ENCODE assay signal across 13 mouse cellular contexts in genomic region chr8:105169582-105169981, GRCm38 (mm10). TPM values are rescaled to one million over a fixed set of nuclear protein-coding genes. Genes with fewer than 3 reads are reported as not detected.
DNase-seq lines count a peak whose midpoint lies in the region; ATAC-seq and TF ChIP-seq lines count a peak whose summit lies in the region.
"Had no signal": no experiment of that assay in that cellular context is flagged by ENCODE, and none has a peak within 500 bp of the region (broad histone marks: within the 10 kb centered on the region; RNA-seq: fewer than 3 reads in every experiment).

No protein-coding gene starts in this region.

- H3K9me3 ChIP-seq in heart, embryonic 16.5 days (replicated peaks; ENCODE audit: control insufficient read depth, low read length) = no peaks in the 10 kb centered on the region
- H3K9me3 ChIP-seq in stomach, embryonic 14.5 days (ENCODE audit: control insufficient read depth, low read depth, low read length) = no peaks in the 10 kb centered on the region
- no peaks in the 10 kb centered on the region for H3K9me3 ChIP-seq in stomach, postnatal 0 days (ENCODE audit: control insufficient read depth, low read length)
- no peaks in the 10 kb centered on the region for H3K9me3 ChIP-seq in limb, embryonic 10.5 days (replicated peaks)
- no peaks in the 10 kb centered on the region for H3K9me3 ChIP-seq in stomach, embryonic 16.5 days (replicated peaks; ENCODE audit: control insufficient read depth, low read length)
- H3K9me3 ChIP-seq: G1E had no signal

- H3K27ac ChIP-seq in heart, embryonic 16.5 days (ENCODE audit: low read length) = no peak overlapping the region; the same call in 1 of the 2 replicates
- H3K27ac ChIP-seq in stomach, embryonic 14.5 days (ENCODE audit: low read length) = no peak overlapping the region; the same call in 1 of the 2 replicates
- no peak overlapping the region for H3K27ac ChIP-seq in stomach, postnatal 0 days (replicated peaks)
- peak overlapping the region; percentile 99 for H3K27ac ChIP-seq in limb, embryonic 10.5 days
- no peak overlapping the region for H3K27ac ChIP-seq in stomach, embryonic 16.5 days (ENCODE audit: low read length)

- H3K27me3 ChIP-seq in heart, embryonic 16.5 days (ENCODE audit: control insufficient read depth, insufficient read depth, low read length) = no peaks in the 10 kb centered on the region
- H3K27me3 ChIP-seq in stomach, embryonic 14.5 days (ENCODE audit: control insufficient read depth, insufficient read depth, low read length) = no peaks in the 10 kb centered on the region
- no peaks in the 10 kb centered on the region for H3K27me3 ChIP-seq in stomach, postnatal 0 days (ENCODE audit: control insufficient read depth, insufficient read depth, low read length)
- H3K27me3 ChIP-seq in limb, embryonic 10.5 days (ENCODE audit: low read depth, poor library complexity, severe bottlenecking) = no peaks in the 10 kb centered on the region
- no peaks in the 10 kb centered on the region for H3K27me3 ChIP-seq in stomach, embryonic 16.5 days (ENCODE audit: control insufficient read depth, insufficient read depth, low read length)

- 43% methylated on average over 3 of the region's 3 CpGs for WGBS in heart, embryonic 16.5 days
- 39% methylated on average over 3 of the region's 3 CpGs for WGBS in stomach, embryonic 14.5 days
- 44% methylated on average over 3 of the region's 3 CpGs for WGBS in stomach, postnatal 0 days
- 50% methylated on average over 3 of the region's 3 CpGs for WGBS in limb, embryonic 10.5 days
- WGBS in stomach, embryonic 16.5 days = 40% methylated on average over 3 of the region's 3 CpGs

- no peaks in the 10 kb centered on the region; the same call in 1 of the 2 replicates for H3K36me3 ChIP-seq in heart, embryonic 16.5 days (ENCODE audit: control insufficient read depth, insufficient read depth)
- H3K36me3 ChIP-seq in stomach, embryonic 14.5 days (ENCODE audit: control insufficient read depth, insufficient read depth, low read length) = no peaks in the 10 kb centered on the region
- H3K36me3 ChIP-seq in stomach, postnatal 0 days (ENCODE audit: control insufficient read depth, insufficient read depth, low read length) = no peaks in the 10 kb centered on the region
- peaks cover 15% of the 10 kb centered on the region for H3K36me3 ChIP-seq in limb, embryonic 10.5 days
- no peaks in the 10 kb centered on the region for H3K36me3 ChIP-seq in stomach, embryonic 16.5 days (ENCODE audit: control insufficient read depth, insufficient read depth, low read length)

- ATAC-seq in heart, embryonic 16.5 days (replicated peaks; ENCODE audit: extremely low read depth, insufficient read depth, low FRiP score) = no peak
- no peak for ATAC-seq in stomach, embryonic 14.5 days (ENCODE audit: insufficient number of reproducible peaks, insufficient read depth, low FRiP score, low read depth)
- ATAC-seq in stomach, postnatal 0 days (ENCODE audit: low FRiP score, low TSS enrichment) = no peak
- no peak for ATAC-seq in stomach, embryonic 16.5 days (ENCODE audit: insufficient read depth, low FRiP score)

- TF ChIP-seq EP300 in stomach, postnatal 0 days (optimal IDR thresholded peaks at IDR 0.05) = no peak

- H3K9ac ChIP-seq in heart, embryonic 16.5 days (ENCODE audit: low read length) = no peak overlapping the region; the same call in 1 of the 2 replicates
- H3K9ac ChIP-seq in stomach, embryonic 14.5 days (replicated peaks; ENCODE audit: low read depth, low read length) = no peak overlapping the region
- no peak overlapping the region for H3K9ac ChIP-seq in stomach, postnatal 0 days (ENCODE audit: low read length)
- H3K9ac ChIP-seq in stomach, embryonic 16.5 days (ENCODE audit: low read length) = no peak overlapping the region

- H3K4me3 ChIP-seq in heart, embryonic 16.5 days (ENCODE audit: low read length) = no peak overlapping the region; the same call in 1 of the 2 replicates
- peak overlapping the region; percentile 95; the same call in 1 of the 2 replicates for H3K4me3 ChIP-seq in stomach, embryonic 14.5 days (ENCODE audit: low read depth, low read length)
- H3K4me3 ChIP-seq in stomach, postnatal 0 days (ENCODE audit: low read depth, low read length) = no peak overlapping the region
- peak overlapping the region; percentile 93; the same call in 1 of the 2 replicates for H3K4me3 ChIP-seq in limb, embryonic 10.5 days
- 0 out of 2 replicates have a peak overlapping the region, but pooled peaks have one; percentile 90 for H3K4me3 ChIP-seq in stomach, embryonic 16.5 days (replicated peaks; ENCODE audit: low read length)

- DNase-seq in heart, adult 8-10 months (ENCODE audit: low spot score) = no peak
- DNase-seq in stomach, postnatal 0 days (ENCODE audit: low spot score) = no peak
- DNase-seq in limb, embryonic 10.5 days (ENCODE audit: low spot score) = no peak
- DNase-seq in cerebellum, postnatal 4 days (ENCODE audit: low spot score in 2 of 2) = no peak
- DNase-seq in embryo, embryonic 10.5 days (ENCODE audit: low spot score) = no peak

- no peak for TF ChIP-seq CTCF in stomach, postnatal 0 days (IDR thresholded peaks at IDR 0.05; ENCODE audit: low read depth)

- peaks cover 9% of the 10 kb centered on the region for H3K4me1 ChIP-seq in heart, embryonic 16.5 days (ENCODE audit: control insufficient read depth, insufficient read depth, low read length)
- H3K4me1 ChIP-seq in stomach, embryonic 14.5 days (ENCODE audit: control insufficient read depth, insufficient read depth, low read length) = peaks cover 6% of the 10 kb centered on the region
- H3K4me1 ChIP-seq in stomach, postnatal 0 days (replicated peaks; ENCODE audit: control insufficient read depth, insufficient read depth) = no peaks in the 10 kb centered on the region
- H3K4me1 ChIP-seq in limb, embryonic 10.5 days = peaks cover 22% of the 10 kb centered on the region
- peaks cover 4% of the 10 kb centered on the region; the same call in 1 of the 2 replicates for H3K4me1 ChIP-seq in stomach, embryonic 16.5 days (ENCODE audit: control insufficient read depth, insufficient read depth, low read length)

- peak overlapping the region; percentile 80 for H3K4me2 ChIP-seq in heart, embryonic 16.5 days (ENCODE audit: low read depth, low read length)
- H3K4me2 ChIP-seq in stomach, embryonic 14.5 days (replicated peaks; ENCODE audit: low read depth, low read length) = peak overlapping the region; percentile 43
- no peak overlapping the region for H3K4me2 ChIP-seq in stomach, postnatal 0 days (replicated peaks; ENCODE audit: low read depth)
- H3K4me2 ChIP-seq in stomach, embryonic 16.5 days (ENCODE audit: low read depth, low read length) = no peak overlapping the region

RNA-seq across cellular contexts. Expression of gene Cbfb, which starts 0.9 kb away (rescaled TPM):
- polyA plus RNA-seq in heart, embryonic 16.5 days (2015; fragmentation: Nextera tagmentation; extraction: Ambion mirVana) = 38.7 and 48.5 TPM in 2 replicates
- 10 to 100 TPM; 19.2 to 21.8 (median 21.0) TPM for total RNA-seq in heart, adult 8-10 months (2022)
- polyA plus RNA-seq in stomach, embryonic 14.5 days (2014; fragmentation: Nextera tagmentation; extraction: Ambion mirVana) = 73.7 and 75.2 TPM in 2 replicates
- polyA plus RNA-seq in stomach, postnatal 0 days (2015; fragmentation: Nextera tagmentation; extraction: Ambion mirVana) = 31.4 and 33.5 TPM in 2 replicates
- 64.9 and 84.6 TPM in 2 replicates for polyA plus RNA-seq in limb, embryonic 10.5 days (2016; fragmentation: Nextera tagmentation; extraction: Ambion mirVana)
- 41.8 and 46.1 TPM in 2 replicates for polyA plus RNA-seq in stomach, embryonic 16.5 days (2015; fragmentation: Nextera tagmentation; extraction: Ambion mirVana)

RNA-seq across cellular contexts. Expression of gene Ces4a, which starts 38.0 kb away (rescaled TPM):
- not detected in 2 replicates for polyA plus RNA-seq in heart, embryonic 16.5 days (2015; fragmentation: Nextera tagmentation; extraction: Ambion mirVana)
- total RNA-seq in heart, adult 8-10 months (2022) = not detected
- polyA plus RNA-seq in stomach, embryonic 14.5 days (2014; fragmentation: Nextera tagmentation; extraction: Ambion mirVana) = not detected in 2 replicates
- not detected in 2 replicates for polyA plus RNA-seq in stomach, postnatal 0 days (2015; fragmentation: Nextera tagmentation; extraction: Ambion mirVana)
- polyA plus RNA-seq in limb, embryonic 10.5 days (2016; fragmentation: Nextera tagmentation; extraction: Ambion mirVana) = not detected in 2 replicates
- not detected in 2 replicates for polyA plus RNA-seq in stomach, embryonic 16.5 days (2015; fragmentation: Nextera tagmentation; extraction: Ambion mirVana)
- total RNA-seq: adrenal gland, postnatal 4 days; G1E; granulocyte monocyte progenitor cell, adult 5-6 weeks; left cerebral cortex, adult 18-20 months; monocyte, adult 5-6 weeks had no signal
- polyA plus RNA-seq: G1E had no signal

RNA-seq across cellular contexts. Expression of gene D230025D16Rik, which starts 55.4 kb away (rescaled TPM):
- polyA plus RNA-seq in heart, embryonic 16.5 days (2015; fragmentation: Nextera tagmentation; extraction: Ambion mirVana) = 20.8 and 22.5 TPM in 2 replicates
- 10 to 100 TPM; 14.4 to 20.9 (median 17.4) TPM for total RNA-seq in heart, adult 8-10 months (2022)
- 33.1 and 34.5 TPM in 2 replicates for polyA plus RNA-seq in stomach, embryonic 14.5 days (2014; fragmentation: Nextera tagmentation; extraction: Ambion mirVana)
- 19.1 and 21.5 TPM in 2 replicates for polyA plus RNA-seq in stomach, postnatal 0 days (2015; fragmentation: Nextera tagmentation; extraction: Ambion mirVana)
- 25.4 and 26.6 TPM in 2 replicates for polyA plus RNA-seq in limb, embryonic 10.5 days (2016; fragmentation: Nextera tagmentation; extraction: Ambion mirVana)
- polyA plus RNA-seq in stomach, embryonic 16.5 days (2015; fragmentation: Nextera tagmentation; extraction: Ambion mirVana) = 29.1 and 30.1 TPM in 2 replicates

Comparison
In these comparisons a context has a peak if more than half of its experiments do, and no peak if none do; other contexts are left out.
1. H3K4me2 ChIP-seq: peak in heart, embryonic 16.5 days (single experiment) and stomach, embryonic 14.5 days (single experiment); none in stomach, postnatal 0 days (single experiment) and stomach, embryonic 16.5 days (single experiment).
2. H3K4me3 ChIP-seq: peak in stomach, embryonic 14.5 days (single experiment), limb, embryonic 10.5 days (single experiment) and stomach, embryonic 16.5 days (single experiment); none in heart, embryonic 16.5 days (single experiment) and stomach, postnatal 0 days (single experiment).